Mouse (Mus musculus): ENCODE results near the gene Idua.

Gene Idua

GRCm38 (mm10) chr5:108718051-108718450, 57.9 kb downstream of the Idua start:
- no peak for DNase-seq (ENCODE audit: low read depth, low spot score)

- DNase-seq (ENCODE audit: low read depth, low spot score), result no peak
Measured at GRCm38 (mm10) chr5:108719761-108720160, 59.6 kb downstream of the Idua start.

GRCm38 (mm10) chr5:108724006-108724405, 63.9 kb downstream of the Idua start:
- DNase-seq (ENCODE audit: low read depth, low spot score), result no peak

- DNase-seq (ENCODE audit: low read depth, low spot score), result peak; percentile 69
Measured at GRCm38 (mm10) chr5:108726557-108727248, 66.6 kb downstream of the Idua start.

- DNase-seq (ENCODE audit: low read depth, low spot score), result no peak
Measured at GRCm38 (mm10) chr5:108727425-108727824, 67.3 kb downstream of the Idua start.

All from mesoderm, embryonic 11.5 days (tissue).